10 mouse cellular contexts compared by ENCODE assay signal in genomic region chr8:107986629-107987028, GRCm38 (mm10). TPM values are rescaled to one million over a fixed set of nuclear protein-coding genes. Genes with fewer than 3 reads are reported as not detected.
A peak's percentile ranks its signal among the peaks of the same experiment; 100 is the strongest.
DNase-seq lines count a peak whose midpoint lies in the region; ATAC-seq and TF ChIP-seq lines count a peak whose summit lies in the region.
"Had no signal": no experiment of that assay in that cellular context is flagged by ENCODE, and none has a peak within 500 bp of the region (broad histone marks: within the 10 kb centered on the region; RNA-seq: fewer than 3 reads in every experiment).

No protein-coding gene starts in this region.

- H3K4me1 ChIP-seq in hindbrain, postnatal 0 days (ENCODE audit: insufficient read depth, low read length), result no peaks in the 10 kb centered on the region
- H3K4me1 ChIP-seq: liver, embryonic 13.5 days had no signal

- no peaks in the 10 kb centered on the region for H3K27me3 ChIP-seq in hindbrain, postnatal 0 days (ENCODE audit: insufficient read depth, low read length)
- H3K27me3 ChIP-seq: liver, embryonic 13.5 days had no signal

- ATAC-seq in hindbrain, postnatal 0 days, result peak; percentile 64

- peak; percentile 56 for DNase-seq in MN1 (ENCODE audit: low spot score)
- DNase-seq in cerebellum, postnatal 14 days, result peak; percentile 56 to 72
- DNase-seq in hindbrain, postnatal 0 days (ENCODE audit: low spot score), result peak; percentile 83
- DNase-seq in left cerebral cortex, postnatal 10 days (ENCODE audit: extremely low spot score in 1 of 2, low spot score in 2 of 2), result peak; percentile 32 to 41
- DNase-seq in ovary, adult 18-20 months (ENCODE audit: low spot score), result no peak
- no peak for DNase-seq in heart, postnatal 14 days
- no peak for DNase-seq in adrenal gland, adult (ENCODE audit: inconsistent age in 2 of 2, low spot score in 1 of 2)
- no peak for DNase-seq in adrenal gland, adult 8-10 months
- DNase-seq: liver, embryonic 13.5 days had no signal

- no peaks in the 10 kb centered on the region for H3K9me3 ChIP-seq in hindbrain, postnatal 0 days (ENCODE audit: low read length)
- H3K9me3 ChIP-seq: liver, embryonic 13.5 days had no signal

- no peaks in the 10 kb centered on the region for H3K36me3 ChIP-seq in hindbrain, postnatal 0 days (ENCODE audit: insufficient read depth, low read length)
- H3K36me3 ChIP-seq: liver, embryonic 13.5 days had no signal

- TF ChIP-seq CTCF in hindbrain, postnatal 0 days (IDR thresholded peaks at IDR 0.05; ENCODE audit: low read depth), result peak; percentile 66

- no peak overlapping the region for H3K27ac ChIP-seq in hindbrain, postnatal 0 days
- H3K27ac ChIP-seq: liver, embryonic 13.5 days had no signal

- 17% methylated on average over 15 of the region's 15 CpGs for WGBS in hindbrain, postnatal 0 days

- H3K4me3 ChIP-seq in hindbrain, postnatal 0 days (ENCODE audit: low read length), result 0 out of 2 replicates have a peak overlapping the region, but pooled peaks have one; percentile 13
- H3K4me3 ChIP-seq: erythroblast, embryonic 14.5 days; liver, embryonic 13.5 days had no signal

- intact Hi-C loops in left cerebral cortex, postnatal 10 days (cut with DNase I), result no loop called here
- intact Hi-C loops in heart, postnatal 14 days (cut with DNase I), result no loop called here

- no peak overlapping the region for H3K9ac ChIP-seq in hindbrain, postnatal 0 days (replicated peaks; ENCODE audit: low read length)
- H3K9ac ChIP-seq: liver, embryonic 13.5 days had no signal

- H3K4me2 ChIP-seq in hindbrain, postnatal 0 days (ENCODE audit: low read depth, low read length), result peak overlapping the region; percentile 48
- H3K4me2 ChIP-seq: liver, embryonic 13.5 days had no signal

RNA-seq across cellular contexts. Expression of gene Zfhx3, which starts 44.2 kb away (rescaled TPM):
- 15.3 and 18.4 TPM in 2 replicates for total RNA-seq in hindbrain, postnatal 0 days (2014; rRNA removed)
- 9.9 and 14.9 TPM in 2 replicates for polyA plus RNA-seq in hindbrain, postnatal 0 days (2015; fragmentation: Nextera tagmentation; extraction: Ambion mirVana)
- 1 to 10 TPM; 3.9 to 4.4 TPM for total RNA-seq in left cerebral cortex, postnatal 10 days (2021)
- 1 to 10 TPM; 8.2 to 8.8 TPM for total RNA-seq in heart, postnatal 14 days (2021)
- 10 to 100 TPM; 40.3 to 85.2 (median 55.1) TPM for total RNA-seq in adrenal gland, adult 8-10 months (2022)

Comparison
In these comparisons a context has a peak if more than half of its experiments do, and no peak if none do; other contexts are left out.
1. DNase-seq: peak in MN1 (single experiment), cerebellum, postnatal 14 days (2 of 2), hindbrain, postnatal 0 days (single experiment) and left cerebral cortex, postnatal 10 days (2 of 2); none in ovary, adult 18-20 months (single experiment), heart, postnatal 14 days (0 of 2), adrenal gland, adult (0 of 2) and adrenal gland, adult 8-10 months (single experiment).